In genomic region chr7:82121746-82122145, GRCm38 (mm10) we compare ENCODE assay signal across 8 mouse cellular contexts. TPM values are rescaled to one million over a fixed set of nuclear protein-coding genes. Genes with fewer than 3 reads are reported as not detected.
DNase-seq lines count a peak whose midpoint lies in the region; ATAC-seq and TF ChIP-seq lines count a peak whose summit lies in the region.

No protein-coding gene starts in this region.

- no peaks in the 10 kb centered on the region for H3K27me3 ChIP-seq in G1E (ENCODE audit: insufficient read depth, low read length)

- no peak for ATAC-seq in G1E (ENCODE audit: extremely low read depth, insufficient number of reproducible peaks, low FRiP score, poor library complexity, severe bottlenecking)
- ATAC-seq in inflammation-experienced regulatory T-cells, adult 6 months, result no peak

- peak; percentile 64 for DNase-seq in CD4-positive helper T cell, adult 2 months (ENCODE audit: low read depth, low spot score)
- DNase-seq in G1E (ENCODE audit: low spot score), result peak; percentile 18
- DNase-seq in c-Kit-positive CD71-positive TER-119-positive erythroid progenitor cells, embryonic 14.5 days (ENCODE audit: low spot score), result peak; percentile 32
- peak; percentile 34 to 85 for DNase-seq in frontal cortex, adult 2 months (ENCODE audit: extremely low spot score in 1 of 2, low spot score in 1 of 2)
- DNase-seq in kidney, postnatal 4 days, result peak; percentile 79 to 80
- DNase-seq in lung, adult 2 months, result peak; percentile 54
- peak; percentile 59 for DNase-seq in right cerebral cortex, postnatal 14 days

- WGBS in lung, adult 2 months, result 0% methylated on average over 1 of the region's 1 CpGs

- no peaks in the 10 kb centered on the region for H3K9me3 ChIP-seq in G1E (replicated peaks)

- no peaks in the 10 kb centered on the region for H3K4me1 ChIP-seq in G1E (ENCODE audit: insufficient read depth, low read depth, low read length)
- no peaks in the 10 kb centered on the region for H3K4me1 ChIP-seq in lung, adult 2 months (ENCODE audit: control insufficient read depth, insufficient read depth, low read length)

- TF ChIP-seq POLR2A in lung, adult 2 months (IDR thresholded peaks at IDR 0.05; ENCODE audit: borderline replicate concordance, extremely low read depth, low read depth, low read length), result no peak

- no peak overlapping the region for H3K4me3 ChIP-seq in G1E (ENCODE audit: low read depth, low read length)
- no peak overlapping the region for H3K4me3 ChIP-seq in lung, adult 2 months (replicated peaks; ENCODE audit: extremely low read depth, low read depth, low read length)

- H3K36me3 ChIP-seq in G1E (replicated peaks), result no peaks in the 10 kb centered on the region

- peak; percentile 68 for TF ChIP-seq CTCF in G1E (IDR thresholded peaks at IDR 0.05; ENCODE audit: low read depth, low read length)
- TF ChIP-seq CTCF in lung, adult 2 months (IDR thresholded peaks at IDR 0.05; ENCODE audit: insufficient read depth, low read length), result peak; percentile 89

RNA-seq across cellular contexts. Expression of gene Sh3gl3, which starts 51.9 kb away (rescaled TPM):
- total RNA-seq in G1E (2014; fragmentation: Nextera tagmentation) (not detected in 2 replicates), G1E (2017) (0.22 TPM in 1 of 2 replicates, not detected in the other)
- not detected in 2 replicates for polyA plus RNA-seq in G1E (2012)
- 45.8 and 52.6 TPM in 2 replicates for polyA plus RNA-seq in frontal cortex, adult 2 months (2012; rRNA removed)
- 0.17 and 0.73 TPM in 2 replicates for polyA plus RNA-seq in lung, adult 2 months (2012; rRNA removed)
- 1 to 10 TPM; 2.4 to 5.6 (median 4.0) TPM for polyA plus RNA-seq in inflammation-experienced regulatory T-cells, adult 6 months (2017; shearing (Covaris generic))

Comparison
In these comparisons a context has a peak if more than half of its experiments do, and no peak if none do; other contexts are left out.
1. DNase-seq: peak in every context shown above with its lines; median percentile 80 in kidney, postnatal 4 days; 64 in CD4-positive helper T cell, adult 2 months; 60 in frontal cortex, adult 2 months; 59 in right cerebral cortex, postnatal 14 days; 54 in lung, adult 2 months; 32 in c-Kit-positive CD71-positive TER-119-positive erythroid progenitor cells, embryonic 14.5 days; 18 in G1E.